Mouse (Mus musculus): ENCODE measurements at regions not wholly inside any gene's neighbourhood (a gene's known extent, or its start where the extent isn't known, plus 50 kb on each side); places are given as distances from the start of the nearest gene placed in this dataset.

DNA sequence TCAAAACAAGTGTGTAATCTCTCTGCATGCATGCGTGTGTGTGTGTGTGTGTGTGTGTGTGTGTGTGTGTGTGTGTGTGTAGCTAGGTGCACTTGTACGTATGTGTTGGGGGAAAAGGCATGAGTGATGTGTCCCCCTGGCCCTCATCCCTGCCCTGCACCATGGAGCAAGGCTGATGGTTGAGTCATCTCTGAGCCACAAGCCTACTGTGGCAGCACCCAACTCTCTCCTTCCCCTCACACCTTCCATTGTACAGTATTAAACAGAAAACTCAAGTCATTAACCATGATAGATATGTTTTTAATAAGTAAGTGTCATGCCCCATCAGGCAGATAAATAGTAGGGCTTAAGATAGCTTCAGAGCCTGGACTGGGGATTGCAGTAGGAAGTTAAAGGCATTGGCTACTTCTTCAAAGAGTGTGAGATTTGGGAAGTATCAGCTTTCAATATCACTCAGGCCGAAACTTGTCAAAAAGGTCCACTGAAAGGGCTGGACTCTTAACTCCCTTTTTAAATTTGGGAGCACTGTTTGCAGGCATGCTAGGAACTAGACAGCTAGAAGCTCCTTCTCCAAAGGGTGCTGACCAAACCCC, 278.2 kb downstream of the Maf start:
- Histone ChIP-seq H3K27me3 (ENCODE audit: control insufficient read depth, insufficient read depth, low read length) (peaks cover 5% of the 10 kb centered on the region; the same call in 1 of the 2 replicates), H3K36me3 (ENCODE audit: control insufficient read depth, insufficient read depth, low read length) (no peaks in the 10 kb centered on the region), H3K4me2 (no peak overlapping the region), H3K27ac (ENCODE audit: low read depth, low read length) (no peak overlapping the region), H3K9me3 (ENCODE audit: control insufficient read depth, low read length) (no peaks in the 10 kb centered on the region), H3K4me3 (ENCODE audit: low read depth, low read length) (no peak overlapping the region), H3K4me1 (ENCODE audit: control insufficient read depth, insufficient read depth, low read length) (0 out of 2 replicates have a peak, but pooled peaks cover 2% of the 10 kb centered on the region), H3K9ac (ENCODE audit: low read length) (no peak overlapping the region)
- 74% methylated on average over 3 of the region's 3 CpGs for WGBS
- DNase-seq (ENCODE audit: low spot score, missing footprints), result no peak
- ATAC-seq (ENCODE audit: low FRiP score), result no peak

DNA sequence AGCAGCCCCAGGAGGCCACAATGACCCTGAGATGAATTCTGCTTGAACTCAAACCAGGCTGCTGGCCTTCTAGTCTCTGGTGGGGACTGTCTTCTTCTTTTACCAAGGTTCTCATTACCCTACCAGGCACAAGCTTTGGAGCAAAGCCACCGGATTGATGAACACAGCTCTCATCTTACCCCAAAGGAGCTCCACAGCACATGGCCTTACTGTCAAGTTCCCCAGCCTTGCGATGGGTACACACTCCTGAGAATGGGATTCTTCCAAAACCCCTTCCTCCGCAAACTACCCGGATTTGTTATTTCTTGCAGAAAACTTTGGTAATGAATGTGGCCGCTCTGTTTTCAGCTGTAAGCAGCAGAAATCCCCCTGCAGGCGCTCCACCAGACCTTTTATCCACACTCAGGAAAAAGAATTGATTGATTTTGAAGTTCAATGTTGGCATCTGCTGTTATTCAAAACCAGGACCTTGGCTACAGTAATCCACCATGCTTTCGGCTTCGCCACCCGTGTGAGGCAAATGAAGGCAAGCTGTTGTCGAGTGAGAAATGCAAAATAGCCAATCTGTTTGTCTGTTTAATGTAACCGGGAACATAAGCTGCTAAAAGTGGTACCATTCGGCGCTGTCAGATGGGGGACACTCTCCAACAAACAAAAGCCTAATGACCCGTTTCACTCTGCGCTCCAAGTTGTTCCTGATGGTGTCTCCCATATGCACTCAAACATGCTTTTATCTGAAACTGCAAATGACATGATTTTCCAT, 278.9 kb downstream of the Maf start:
- H3K4me2 ChIP-seq, result no peak overlapping the region
- DNase-seq (ENCODE audit: low spot score, missing footprints) (no peak), ATAC-seq (ENCODE audit: low FRiP score) (no peak)
- WGBS, result 84% methylated on average over 15 of the region's 15 CpGs
- H3K36me3 ChIP-seq (ENCODE audit: control insufficient read depth, insufficient read depth, low read length), result no peaks in the 10 kb centered on the region
- no peak overlapping the region for H3K4me3 ChIP-seq (ENCODE audit: low read depth, low read length)
- no peak overlapping the region for H3K9ac ChIP-seq (ENCODE audit: low read length)
- no peak overlapping the region for H3K27ac ChIP-seq (ENCODE audit: low read depth, low read length)
- H3K27me3 ChIP-seq (ENCODE audit: control insufficient read depth, insufficient read depth, low read length), result peaks cover 12% of the 10 kb centered on the region; the same call in 1 of the 2 replicates
- H3K4me1 ChIP-seq (ENCODE audit: control insufficient read depth, insufficient read depth, low read length), result 0 out of 2 replicates have a peak, but pooled peaks cover 2% of the 10 kb centered on the region
- no peaks in the 10 kb centered on the region for H3K9me3 ChIP-seq (ENCODE audit: control insufficient read depth, low read length)

DNA sequence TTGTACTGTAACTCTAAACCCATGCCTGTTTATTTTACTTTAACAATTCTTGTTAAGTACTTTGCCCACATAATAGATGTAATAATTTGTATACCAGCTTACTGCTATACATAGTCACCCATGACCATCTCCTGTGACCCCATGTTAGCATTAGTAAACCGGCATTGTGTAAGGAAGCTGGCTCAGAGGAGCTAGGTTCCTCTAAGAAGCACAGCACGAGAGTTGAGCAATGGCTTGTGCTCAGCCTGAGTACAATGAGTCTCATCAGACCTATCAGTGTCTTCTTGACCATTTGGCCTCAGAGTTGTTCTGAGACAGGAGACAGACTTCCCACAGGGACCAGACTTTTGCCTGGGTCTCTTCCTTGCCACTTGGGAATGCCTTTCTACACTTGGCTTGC, 279.6 kb downstream of the Maf start:
- no peak overlapping the region for H3K4me3 ChIP-seq (ENCODE audit: low read depth, low read length)
- ATAC-seq (ENCODE audit: low FRiP score), result no peak
- DNase-seq (ENCODE audit: low spot score, missing footprints), result no peak
- WGBS, result 75% methylated on average over 2 of the region's 2 CpGs
- H3K27ac ChIP-seq (ENCODE audit: low read depth, low read length), result no peak overlapping the region
- H3K9ac ChIP-seq (ENCODE audit: low read length), result no peak overlapping the region
- H3K9me3 ChIP-seq (ENCODE audit: control insufficient read depth, low read length), result no peaks in the 10 kb centered on the region
- H3K4me1 ChIP-seq (ENCODE audit: control insufficient read depth, insufficient read depth, low read length), result 0 out of 2 replicates have a peak, but pooled peaks cover 2% of the 10 kb centered on the region
- no peaks in the 10 kb centered on the region for H3K36me3 ChIP-seq (ENCODE audit: control insufficient read depth, insufficient read depth, low read length)
- no peak overlapping the region for H3K4me2 ChIP-seq
- peaks cover 15% of the 10 kb centered on the region; the same call in 1 of the 2 replicates for H3K27me3 ChIP-seq (ENCODE audit: control insufficient read depth, insufficient read depth, low read length)

DNA sequence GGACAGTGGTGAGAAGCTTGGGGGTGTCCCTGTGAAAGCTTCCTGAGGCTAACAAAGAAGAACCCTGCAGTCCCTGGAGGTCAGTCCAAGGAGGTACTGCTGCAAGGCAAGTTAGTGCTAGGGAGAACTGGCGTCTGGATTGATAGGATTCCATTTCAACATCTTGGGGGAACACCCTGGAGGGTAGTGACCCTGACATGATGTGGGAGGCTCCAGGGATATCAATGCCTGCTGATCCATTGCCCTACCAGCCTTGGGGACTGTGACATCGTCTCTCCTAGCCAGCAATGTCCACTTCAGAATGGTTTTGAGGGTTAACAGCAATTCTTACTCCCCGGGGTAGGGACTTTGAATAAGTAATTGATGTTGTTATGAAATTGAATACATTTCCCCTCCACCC, 280.1 kb downstream of the Maf start:
- WGBS, result 71% methylated on average over 3 of the region's 3 CpGs
- Histone ChIP-seq H3K4me3 (ENCODE audit: low read depth, low read length) (no peak overlapping the region), H3K9ac (ENCODE audit: low read length) (no peak overlapping the region)

DNA sequence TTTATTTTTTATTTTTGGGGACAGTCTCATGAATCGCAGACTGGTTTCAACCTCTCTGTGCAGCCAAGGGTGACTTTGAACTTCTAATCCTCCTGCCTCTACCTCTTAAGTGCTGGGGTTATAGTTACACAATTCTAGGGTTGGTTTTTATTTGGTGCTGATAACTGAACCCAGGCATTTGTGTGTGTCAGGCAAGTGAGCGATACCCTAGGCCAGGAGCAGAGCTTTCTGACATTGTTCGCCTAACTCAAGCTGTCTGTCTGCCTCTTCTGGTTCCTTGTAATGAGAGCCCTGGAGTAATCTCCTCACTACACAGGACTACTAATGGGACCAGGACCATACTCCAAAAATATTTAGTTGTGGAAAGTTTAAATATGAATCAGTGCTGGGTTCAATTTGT, 281.1 kb downstream of the Maf start:
- DNase-seq (ENCODE audit: low spot score, missing footprints), result no peak
- H3K36me3 ChIP-seq (ENCODE audit: control insufficient read depth, insufficient read depth, low read length), result no peaks in the 10 kb centered on the region
- H3K4me2 ChIP-seq, result no peak overlapping the region
- 0 out of 2 replicates have a peak, but pooled peaks cover 2% of the 10 kb centered on the region for H3K4me1 ChIP-seq (ENCODE audit: control insufficient read depth, insufficient read depth, low read length)
- H3K27me3 ChIP-seq (ENCODE audit: control insufficient read depth, insufficient read depth, low read length), result peaks cover 15% of the 10 kb centered on the region; the same call in 1 of the 2 replicates
- H3K9ac ChIP-seq (ENCODE audit: low read length), result no peak overlapping the region
- WGBS, result 81% methylated on average over 3 of the region's 3 CpGs
- no peak overlapping the region for H3K4me3 ChIP-seq (ENCODE audit: low read depth, low read length)
- H3K27ac ChIP-seq (ENCODE audit: low read depth, low read length), result no peak overlapping the region
- no peaks in the 10 kb centered on the region for H3K9me3 ChIP-seq (ENCODE audit: control insufficient read depth, low read length)
- ATAC-seq (ENCODE audit: low FRiP score), result no peak

More for the DNA sequence above, 280.1 kb downstream of the Maf start:
- 0 out of 2 replicates have a peak, but pooled peaks cover 2% of the 10 kb centered on the region for H3K4me1 ChIP-seq (ENCODE audit: control insufficient read depth, insufficient read depth, low read length)
- no peak overlapping the region for H3K27ac ChIP-seq (ENCODE audit: low read depth, low read length)
- H3K4me2 ChIP-seq, result no peak overlapping the region
- H3K36me3 ChIP-seq (ENCODE audit: control insufficient read depth, insufficient read depth, low read length), result no peaks in the 10 kb centered on the region
- no peak for DNase-seq (ENCODE audit: low spot score, missing footprints)
- H3K9me3 ChIP-seq (ENCODE audit: control insufficient read depth, low read length), result no peaks in the 10 kb centered on the region
- no peak for ATAC-seq (ENCODE audit: low FRiP score)
- H3K27me3 ChIP-seq (ENCODE audit: control insufficient read depth, insufficient read depth, low read length), result peaks cover 15% of the 10 kb centered on the region; the same call in 1 of the 2 replicates

GRCm38 (mm10) chr8:115425360-115425759, 282.2 kb downstream of the Maf start:
- 47% methylated on average over 2 of the region's 2 CpGs for WGBS
- Histone ChIP-seq H3K4me3 (ENCODE audit: low read depth, low read length) (no peak overlapping the region), H3K9me3 (ENCODE audit: control insufficient read depth, low read length) (no peaks in the 10 kb centered on the region), H3K4me2 (no peak overlapping the region), H3K27me3 (ENCODE audit: control insufficient read depth, insufficient read depth, low read length) (peaks cover 15% of the 10 kb centered on the region; the same call in 1 of the 2 replicates), H3K27ac (ENCODE audit: low read depth, low read length) (no peak overlapping the region), H3K36me3 (ENCODE audit: control insufficient read depth, insufficient read depth, low read length) (no peaks in the 10 kb centered on the region), H3K9ac (ENCODE audit: low read length) (no peak overlapping the region), H3K4me1 (ENCODE audit: control insufficient read depth, insufficient read depth, low read length) (0 out of 2 replicates have a peak, but pooled peaks cover 2% of the 10 kb centered on the region)
- DNase-seq (ENCODE audit: low spot score, missing footprints), result no peak
- peak; percentile 40 for ATAC-seq (ENCODE audit: low FRiP score)

GRCm38 (mm10) chr8:115423682-115424081, 283.9 kb downstream of the Maf start:
- 85% methylated on average over 2 of the region's 2 CpGs for WGBS
- 0 out of 2 replicates have a peak, but pooled peaks cover 2% of the 10 kb centered on the region for H3K4me1 ChIP-seq (ENCODE audit: control insufficient read depth, insufficient read depth, low read length)
- no peak overlapping the region for H3K27ac ChIP-seq (ENCODE audit: low read depth, low read length)
- H3K4me3 ChIP-seq (ENCODE audit: low read depth, low read length), result no peak overlapping the region
- ATAC-seq (ENCODE audit: low FRiP score) (no peak), DNase-seq (ENCODE audit: low spot score, missing footprints) (no peak)
- no peak overlapping the region for H3K9ac ChIP-seq (ENCODE audit: low read length)
- H3K9me3 ChIP-seq (ENCODE audit: control insufficient read depth, low read length), result no peaks in the 10 kb centered on the region
- H3K4me2 ChIP-seq, result no peak overlapping the region
- H3K27me3 ChIP-seq (ENCODE audit: control insufficient read depth, insufficient read depth, low read length), result peaks cover 15% of the 10 kb centered on the region; the same call in 1 of the 2 replicates
- no peaks in the 10 kb centered on the region for H3K36me3 ChIP-seq (ENCODE audit: control insufficient read depth, insufficient read depth, low read length)

DNA sequence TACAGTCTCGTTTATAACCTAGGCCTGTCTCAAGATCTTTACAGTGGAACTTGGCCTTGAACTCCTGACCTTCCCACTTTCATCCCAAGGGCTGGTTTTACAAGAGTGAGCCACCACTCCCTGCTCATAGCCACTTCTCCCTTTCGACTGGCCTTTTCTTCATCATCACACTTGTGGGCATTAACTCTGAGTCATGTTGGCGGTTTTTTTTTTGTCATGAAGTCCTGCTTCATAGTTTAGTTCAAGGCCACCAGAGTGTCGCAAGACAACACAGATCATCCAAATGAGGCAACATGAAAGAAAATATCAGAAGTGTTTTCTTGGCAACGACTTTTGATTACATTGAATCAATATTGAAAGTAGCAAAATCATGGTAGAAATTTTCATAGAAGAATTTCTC, 284.5 kb downstream of the Maf start:
- Histone ChIP-seq H3K9me3 (ENCODE audit: control insufficient read depth, low read length) (no peaks in the 10 kb centered on the region), H3K4me1 (ENCODE audit: control insufficient read depth, insufficient read depth, low read length) (0 out of 2 replicates have a peak, but pooled peaks cover 2% of the 10 kb centered on the region), H3K4me2 (no peak overlapping the region), H3K36me3 (ENCODE audit: control insufficient read depth, insufficient read depth, low read length) (no peaks in the 10 kb centered on the region), H3K27ac (ENCODE audit: low read depth, low read length) (no peak overlapping the region), H3K27me3 (ENCODE audit: control insufficient read depth, insufficient read depth, low read length) (peaks cover 15% of the 10 kb centered on the region; the same call in 1 of the 2 replicates), H3K4me3 (ENCODE audit: low read depth, low read length) (no peak overlapping the region), H3K9ac (ENCODE audit: low read length) (no peak overlapping the region)
- 85% methylated on average over 5 of the region's 5 CpGs for WGBS
- ATAC-seq (ENCODE audit: low FRiP score) (no peak), DNase-seq (ENCODE audit: low spot score, missing footprints) (no peak)

DNA sequence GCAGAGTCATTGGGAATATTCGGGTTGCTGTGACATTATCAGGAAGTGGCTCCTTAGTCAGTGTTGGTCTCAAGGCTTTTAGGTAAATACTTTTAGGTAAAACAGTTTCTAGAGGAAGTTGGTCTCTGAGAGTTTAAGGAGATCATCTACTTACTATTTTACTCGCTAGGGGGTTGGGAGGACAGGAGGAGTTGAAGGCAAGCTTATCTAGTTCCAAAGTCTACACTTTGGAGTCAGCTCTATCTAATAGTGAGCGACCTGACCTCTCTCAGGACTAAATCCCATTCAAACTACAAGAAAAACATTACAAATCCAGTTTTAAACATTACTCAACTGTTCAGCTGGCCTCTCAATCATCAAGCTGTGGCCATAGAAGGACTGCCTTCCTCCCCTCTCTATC, 287.1 kb downstream of the Maf start:
- Histone ChIP-seq H3K27ac (ENCODE audit: low read depth, low read length) (no peak overlapping the region), H3K4me2 (no peak overlapping the region), H3K4me3 (ENCODE audit: low read depth, low read length) (no peak overlapping the region), H3K4me1 (ENCODE audit: control insufficient read depth, insufficient read depth, low read length) (no peaks in the 10 kb centered on the region), H3K27me3 (ENCODE audit: control insufficient read depth, insufficient read depth, low read length) (peaks cover 12% of the 10 kb centered on the region; the same call in 1 of the 2 replicates), H3K9me3 (ENCODE audit: control insufficient read depth, low read length) (no peaks in the 10 kb centered on the region), H3K36me3 (ENCODE audit: control insufficient read depth, insufficient read depth, low read length) (no peaks in the 10 kb centered on the region), H3K9ac (ENCODE audit: low read length) (no peak overlapping the region)
- no peak for ATAC-seq (ENCODE audit: low FRiP score)
- DNase-seq (ENCODE audit: low spot score, missing footprints), result no peak
- WGBS, result 78% methylated on average over 3 of the region's 3 CpGs
